ENCODE assay signal across 9 mouse cellular contexts in genomic region chr5:149851011-149851410, GRCm38 (mm10).
DNase-seq lines count a peak whose midpoint lies in the region; ATAC-seq and TF ChIP-seq lines count a peak whose summit lies in the region.
"Had no signal": no experiment of that assay in that cellular context is flagged by ENCODE, and none has a peak within 500 bp of the region (broad histone marks: within the 10 kb centered on the region; RNA-seq: fewer than 3 reads in every experiment).

No protein-coding gene starts in this region.

- WGBS in kidney, adult 2 months, result 8% methylated on average over 9 of the region's 9 CpGs
- 14% methylated on average over 9 of the region's 9 CpGs for WGBS in midbrain, postnatal 0 days

- peak; percentile 75 for TF ChIP-seq CTCF in kidney, adult 2 months (conservative IDR thresholded peaks at IDR 0.05; ENCODE audit: insufficient read depth, insufficient read length, low read depth, low read length)
- TF ChIP-seq CTCF in midbrain, postnatal 0 days (IDR thresholded peaks at IDR 0.05), result peak; percentile 89

- TF ChIP-seq POLR2A in kidney, adult 2 months (IDR thresholded peaks at IDR 0.05; ENCODE audit: low read depth, low read length), result no peak

- no peaks in the 10 kb centered on the region for H3K27me3 ChIP-seq in kidney, adult 2 months (replicated peaks; ENCODE audit: control insufficient read depth, insufficient read depth, low read length)
- H3K27me3 ChIP-seq in midbrain, postnatal 0 days (ENCODE audit: insufficient read depth, low read length), result no peaks in the 10 kb centered on the region
- H3K27me3 ChIP-seq: embryonic facial prominence, embryonic 15.5 days had no signal

- H3K36me3 ChIP-seq in kidney, adult 2 months (ENCODE audit: control insufficient read depth, insufficient read depth, low read length), result no peaks in the 10 kb centered on the region
- H3K36me3 ChIP-seq in midbrain, postnatal 0 days (ENCODE audit: insufficient read depth, low read length), result no peaks in the 10 kb centered on the region
- H3K36me3 ChIP-seq: embryonic facial prominence, embryonic 15.5 days had no signal

- ATAC-seq in midbrain, postnatal 0 days (ENCODE audit: low FRiP score), result no peak

- no peaks in the 10 kb centered on the region for H3K4me1 ChIP-seq in kidney, adult 2 months (ENCODE audit: control insufficient read depth, insufficient read depth, low read length)
- no peaks in the 10 kb centered on the region for H3K4me1 ChIP-seq in midbrain, postnatal 0 days (ENCODE audit: insufficient read depth, low read length)
- H3K4me1 ChIP-seq: embryonic facial prominence, embryonic 15.5 days had no signal

- DNase-seq in urinary bladder, postnatal 14 days (ENCODE audit: low spot score), result peak; percentile 67
- no peak for DNase-seq in urinary bladder, adult 2 months (ENCODE audit: low spot score)
- DNase-seq in cerebellum, adult 9-10 months, result peak; percentile 46
- peak; percentile 61 to 76 for DNase-seq in frontal cortex, postnatal 25 days (ENCODE audit: low spot score in 2 of 2)
- peak; percentile 73 for DNase-seq in kidney, adult 2 months
- DNase-seq in left cerebral cortex, postnatal 36 days (ENCODE audit: low spot score in 2 of 2), result peak; percentile 59 to 70
- peak; percentile 75 for DNase-seq in midbrain, postnatal 0 days (ENCODE audit: low spot score)
- DNase-seq in testis, postnatal 10 days (ENCODE audit: low spot score), result peak; percentile 84

- no peaks in the 10 kb centered on the region for H3K9me3 ChIP-seq in midbrain, postnatal 0 days (ENCODE audit: low read length)
- H3K9me3 ChIP-seq: embryonic facial prominence, embryonic 15.5 days had no signal

- H3K9ac ChIP-seq in midbrain, postnatal 0 days (replicated peaks; ENCODE audit: low read length, poor library complexity, severe bottlenecking), result no peak overlapping the region
- H3K9ac ChIP-seq: embryonic facial prominence, embryonic 15.5 days had no signal

- no peak overlapping the region for H3K27ac ChIP-seq in kidney, adult 2 months (ENCODE audit: insufficient read depth, low read depth, low read length)
- no peak overlapping the region for H3K27ac ChIP-seq in midbrain, postnatal 0 days (ENCODE audit: low read depth, low read length)
- H3K27ac ChIP-seq: embryonic facial prominence, embryonic 15.5 days had no signal

- no peak overlapping the region for H3K4me3 ChIP-seq in kidney, adult 2 months (ENCODE audit: insufficient read depth, low read depth, low read length)
- no peak overlapping the region for H3K4me3 ChIP-seq in midbrain, postnatal 0 days (ENCODE audit: low read depth, low read length)
- H3K4me3 ChIP-seq: embryonic facial prominence, embryonic 15.5 days had no signal

- no peak overlapping the region for H3K4me2 ChIP-seq in midbrain, postnatal 0 days (ENCODE audit: low read depth, low read length, poor library complexity, severe bottlenecking)
- H3K4me2 ChIP-seq: embryonic facial prominence, embryonic 15.5 days had no signal

- intact Hi-C loops in left cerebral cortex, postnatal 36 days (cut with DNase I), result loop anchor here (2.0 to 10.0 kb wide), 4 partner anchors 34 to 176 kb away; partner anchors contain the start of gene B3glct
